Mouse (Mus musculus): ENCODE data around the gene Luzp2.

Luzp2 gene

DNA sequence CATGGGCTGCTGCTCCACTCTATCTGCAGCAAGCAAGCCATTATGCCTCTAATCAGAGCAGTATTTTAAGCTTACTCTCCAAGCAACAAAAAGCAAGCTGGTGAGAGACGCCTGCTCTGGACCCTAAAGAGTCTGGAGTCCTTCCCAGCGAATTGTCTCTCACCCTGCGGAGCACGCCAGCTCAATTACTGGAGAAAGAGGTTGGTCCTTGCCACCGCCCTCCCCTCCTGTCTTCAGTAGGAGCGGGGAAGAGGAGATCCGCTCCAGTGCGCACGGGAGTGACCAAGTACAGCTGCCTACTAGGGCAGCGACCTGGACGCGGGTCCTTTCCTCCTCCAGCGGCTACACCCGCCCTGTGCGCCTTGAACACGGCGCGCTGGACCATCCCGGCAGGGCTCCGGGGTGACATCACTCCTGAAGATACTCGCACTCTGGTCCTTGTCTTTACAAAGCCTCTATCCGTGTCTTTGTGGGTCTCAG lies at the start of gene Luzp2:
Gene Luzp2 (plus strand): TSS at position 127 of the 480 bp plus-strand sequence.
- peak; percentile 19 to 65 for DNase-seq (ENCODE audit: low spot score in 2 of 2)

DNA sequence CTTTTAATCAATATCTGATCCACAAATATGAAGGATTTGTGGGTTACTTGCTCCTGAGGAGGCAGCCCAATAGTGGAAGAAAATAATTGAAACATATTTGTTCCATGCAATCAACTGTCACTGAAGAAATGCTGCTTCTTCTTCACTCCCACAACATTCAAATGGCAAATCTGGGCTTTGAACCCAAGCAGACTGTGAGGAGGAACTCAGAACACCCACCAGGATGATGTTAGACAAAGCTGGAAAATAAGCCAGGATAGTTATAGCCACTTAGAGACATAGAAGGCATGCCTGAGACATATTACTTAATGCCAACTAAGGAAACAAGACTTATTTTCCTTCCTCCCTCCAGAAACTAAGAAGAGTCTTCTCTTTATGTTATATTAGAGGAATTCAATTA lies 47.8 kb upstream of the Luzp2 start:
- DNase-seq (ENCODE audit: low spot score in 2 of 2): no peak

- no peak for DNase-seq (ENCODE audit: low spot score in 2 of 2)
Measured at GRCm38 (mm10) chr7:54818606-54819005, 16.7 kb upstream of the Luzp2 start.

DNA sequence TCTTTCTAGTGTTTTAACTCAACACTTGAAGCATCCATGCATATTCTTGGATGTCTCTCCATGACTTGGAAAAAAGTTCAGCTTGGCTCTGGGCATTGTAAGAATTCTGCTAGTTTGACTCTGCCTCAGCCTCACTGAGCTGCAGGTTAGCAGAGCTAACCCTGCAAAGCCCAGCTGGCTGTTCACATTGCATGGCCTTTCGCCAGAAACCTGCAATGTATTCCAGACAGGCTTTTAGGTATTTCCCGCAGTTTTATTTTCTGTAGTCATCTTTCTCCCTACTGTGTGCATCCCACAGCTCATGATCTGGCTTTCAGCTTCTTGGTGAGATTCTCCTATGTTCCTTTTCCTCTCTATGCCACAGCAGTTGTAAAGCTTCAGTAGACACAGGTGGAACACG lies 6.5 kb upstream of the Luzp2 start:
- DNase-seq (ENCODE audit: low spot score in 2 of 2): no peak

GRCm38 (mm10) chr7:54835911-54836352 lies 634 bp downstream of the Luzp2 start:
- DNase-seq (ENCODE audit: low spot score in 2 of 2): no peak

- DNase-seq (ENCODE audit: low spot score in 2 of 2): peak in 1 of 2 experiments; percentile 20
Measured at GRCm38 (mm10) chr7:54836437-54836836, 1.1 kb downstream of the Luzp2 start.

DNA sequence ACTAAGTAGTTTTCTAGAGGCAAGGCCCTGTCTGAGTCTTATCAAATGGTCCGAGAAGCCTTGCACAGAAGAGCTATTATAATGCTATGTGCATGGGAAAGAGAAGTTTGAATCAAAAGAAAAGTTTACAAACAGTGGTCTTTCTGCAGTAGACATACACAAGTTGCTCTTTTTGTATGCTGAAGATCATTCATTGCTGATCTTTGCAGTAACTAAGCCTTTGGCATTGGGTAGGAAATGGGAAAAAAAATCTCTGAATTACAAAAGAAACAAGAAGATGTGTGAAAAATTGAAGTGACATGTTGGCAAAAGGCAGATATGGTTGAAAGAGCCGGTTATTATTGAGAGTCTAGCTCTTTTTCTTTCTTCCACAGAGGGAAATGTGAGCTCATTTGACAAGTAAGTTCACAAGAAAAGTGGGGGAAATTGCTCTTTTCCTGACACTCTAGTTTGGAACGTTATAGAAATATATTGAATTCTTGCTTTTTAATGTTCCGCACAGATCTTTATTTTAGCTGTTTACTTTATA lies 7.6 kb downstream of the Luzp2 start:
- no peak for DNase-seq (ENCODE audit: low spot score in 2 of 2)

DNA sequence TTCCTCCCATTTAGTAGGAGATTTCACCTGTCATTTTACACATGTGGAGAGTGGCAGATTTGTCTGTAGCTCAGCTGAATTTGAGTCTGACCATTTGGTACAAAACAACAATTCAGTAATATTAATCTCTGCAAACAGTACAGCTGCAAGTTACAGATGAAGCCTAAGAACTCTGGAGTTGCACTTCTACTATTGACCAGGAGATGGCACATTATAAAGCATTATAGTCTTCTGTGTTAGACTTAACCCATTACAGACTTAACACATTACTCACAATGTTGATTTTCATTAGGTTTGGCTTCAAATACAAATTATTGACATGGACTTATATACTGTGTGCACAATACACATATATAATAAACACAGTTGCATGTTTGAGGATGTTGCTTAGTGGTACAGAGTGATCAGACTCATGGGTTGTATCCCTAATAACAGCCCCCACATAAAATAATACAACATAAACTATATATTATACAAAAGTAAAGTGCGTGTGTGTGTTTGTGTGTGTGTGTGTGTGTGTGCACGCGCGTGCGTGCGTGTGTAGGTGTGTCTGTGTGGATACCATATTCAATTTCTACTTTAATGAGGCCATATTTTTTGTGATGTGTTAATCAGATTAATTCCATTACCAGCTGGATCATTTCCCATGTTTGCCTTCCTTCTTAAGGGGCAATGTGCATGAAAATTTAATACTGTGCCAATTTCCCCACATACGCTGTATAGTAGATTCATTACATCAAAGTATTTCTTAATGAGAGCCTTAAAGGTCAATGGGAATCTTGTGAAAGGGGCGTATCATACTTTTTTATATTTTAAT lies 10.8 kb downstream of the Luzp2 start:
- DNase-seq (ENCODE audit: low spot score in 2 of 2): no peak

GRCm38 (mm10) chr7:54846692-54847020 lies 11.4 kb downstream of the Luzp2 start:
- no peak for DNase-seq (ENCODE audit: low spot score in 2 of 2)

DNA sequence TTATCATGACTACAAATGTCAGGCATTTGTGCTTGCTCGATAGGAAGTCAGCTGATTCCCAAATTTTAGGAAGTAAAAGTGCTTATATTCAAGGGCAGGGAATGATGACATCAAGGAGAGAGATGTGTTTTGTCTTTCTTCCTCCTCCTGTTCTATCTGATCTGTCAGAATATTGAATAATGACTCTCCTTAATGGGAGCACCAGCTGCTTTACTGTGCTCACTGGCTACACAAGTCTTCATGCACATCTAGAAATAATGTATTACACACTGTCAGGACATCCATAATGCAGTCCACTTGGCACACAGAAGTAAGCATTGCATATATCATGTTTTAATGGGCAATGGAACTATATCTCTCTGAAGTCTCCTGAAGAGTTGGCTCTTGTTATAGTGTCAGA lies 17.6 kb downstream of the Luzp2 start:
- DNase-seq (ENCODE audit: low spot score in 2 of 2): no peak

DNA sequence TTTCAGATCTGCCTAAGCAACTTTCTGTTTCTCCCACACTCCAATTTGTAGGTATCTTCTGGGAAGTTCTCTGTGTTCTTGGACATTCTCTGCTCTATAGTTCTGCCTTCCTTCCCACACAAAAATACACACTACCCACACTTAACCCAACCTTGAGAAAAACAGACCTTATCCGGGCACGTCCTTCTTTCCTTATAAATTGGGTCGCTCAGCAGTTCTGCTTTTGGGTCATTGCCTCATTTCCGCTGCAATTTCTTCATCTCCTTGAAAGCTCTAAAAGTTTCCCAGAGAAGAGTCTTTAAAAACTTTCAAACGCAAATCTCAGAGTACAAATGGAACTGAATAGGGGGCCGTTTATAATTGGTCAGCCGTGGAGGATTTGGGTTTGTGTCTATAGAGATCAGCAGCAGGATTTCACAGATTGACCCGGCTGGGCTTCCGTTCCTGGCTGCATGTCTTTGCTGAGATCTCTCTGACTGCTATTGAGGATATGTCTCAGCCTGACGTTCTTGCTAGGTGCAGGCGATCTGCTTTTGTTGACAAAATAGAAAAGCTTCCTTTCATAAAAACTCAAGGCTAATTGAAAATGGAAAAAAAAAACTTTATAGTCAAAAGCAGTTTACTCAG lies 26.0 kb downstream of the Luzp2 start:
- DNase-seq (ENCODE audit: low spot score in 2 of 2): no peak

GRCm38 (mm10) chr7:54878928-54879644 lies 43.8 kb downstream of the Luzp2 start:
- DNase-seq (ENCODE audit: low spot score in 2 of 2): no peak

GRCm38 (mm10) chr7:54893709-54894627 lies 58.7 kb downstream of the Luzp2 start:
- no peak for DNase-seq (ENCODE audit: low spot score in 2 of 2)

DNA sequence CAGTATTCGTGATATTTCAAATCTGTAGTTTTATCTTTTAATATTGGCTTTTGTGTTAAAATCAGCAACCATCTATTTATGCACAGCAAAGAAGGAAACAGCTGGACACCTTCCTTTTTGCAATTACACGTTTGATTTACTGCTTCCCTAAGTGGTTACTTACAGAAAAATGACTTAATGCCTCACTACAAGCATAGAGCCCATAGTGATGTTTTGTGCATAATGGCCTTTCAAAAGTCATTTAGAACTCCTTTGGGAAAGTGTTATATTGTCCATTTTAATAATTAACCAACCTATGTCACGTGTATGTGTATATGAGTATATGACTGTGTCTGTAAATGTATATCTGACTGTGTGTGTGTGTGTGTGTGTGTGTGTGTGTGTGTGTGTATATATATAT lies 63.3 kb downstream of the Luzp2 start:
- no peak for DNase-seq (ENCODE audit: low spot score in 2 of 2)

DNA sequence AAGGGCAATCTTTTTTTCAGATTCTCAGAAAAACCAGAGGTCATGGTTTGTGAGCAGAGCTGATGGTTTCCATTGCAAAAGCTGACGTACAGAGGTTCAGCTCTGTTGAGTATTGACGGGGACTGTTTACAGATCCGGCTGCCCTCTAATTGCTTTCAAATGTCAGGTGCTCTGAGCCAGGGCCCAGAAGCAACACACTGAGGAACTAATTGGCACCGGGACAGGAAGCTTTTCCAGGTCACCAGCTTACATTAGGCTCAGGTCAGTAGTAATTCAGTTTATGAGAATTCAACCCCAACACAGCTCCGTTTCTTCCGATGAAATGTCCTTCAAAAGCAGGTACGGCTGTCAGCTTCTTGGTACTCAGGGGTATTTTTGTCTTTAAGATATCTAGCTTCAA lies 74.7 kb downstream of the Luzp2 start:
- DNase-seq (ENCODE audit: low spot score in 2 of 2): peak in 1 of 2 experiments; percentile 5

- DNase-seq (ENCODE audit: low spot score in 2 of 2): no peak
Measured at GRCm38 (mm10) chr7:54914030-54914429, 78.7 kb downstream of the Luzp2 start.

GRCm38 (mm10) chr7:54921991-54922390 lies 86.7 kb downstream of the Luzp2 start:
- no peak for DNase-seq (ENCODE audit: low spot score in 2 of 2)

- no peak for DNase-seq (ENCODE audit: low spot score in 2 of 2)
Measured at GRCm38 (mm10) chr7:54956759-54957158, 121.5 kb downstream of the Luzp2 start.

- DNase-seq (ENCODE audit: low spot score in 2 of 2): no peak
Measured at GRCm38 (mm10) chr7:54962678-54963077, 127.4 kb downstream of the Luzp2 start.

- DNase-seq (ENCODE audit: low spot score in 2 of 2): no peak
Measured at GRCm38 (mm10) chr7:54977372-54977771, 142.1 kb downstream of the Luzp2 start.

DNA sequence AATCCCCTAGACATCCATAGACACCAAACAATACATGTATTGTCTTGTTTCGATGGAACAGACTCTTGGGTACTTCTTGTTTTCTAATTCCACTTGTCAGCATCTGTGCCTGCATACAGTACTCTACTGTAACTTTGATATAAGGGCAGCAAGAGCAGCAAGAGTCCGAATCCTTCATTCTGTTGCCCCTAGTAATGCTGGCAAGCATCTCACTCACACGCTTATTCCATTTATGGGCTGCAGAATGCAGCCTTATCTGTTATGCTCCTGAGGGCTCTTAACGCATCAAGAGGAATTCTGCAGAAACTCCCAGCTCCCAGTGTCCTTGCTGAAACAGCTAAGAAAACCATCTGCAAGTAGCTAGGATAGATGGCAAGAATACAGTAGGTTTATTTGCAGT lies 145.3 kb downstream of the Luzp2 start:
- no peak for DNase-seq (ENCODE audit: low spot score in 2 of 2)
